Mouse (Mus musculus) heart, adult 8-10 months (tissue): ENCODE measurements around the gene Nuf2. TPM values are rescaled to one million over a fixed set of nuclear protein-coding genes. Genes with fewer than 3 reads are reported as not detected.

ENCODE experiments used
- DNase-seq: peaks from one replicate; pipeline ENCODE4 v3.0.0; 2022; ENCODE audit warnings: low spot score
- total RNA-seq, 4 experiments: library from RNA; stranded (reverse); gene quantifications; 2 replicates each; pipeline ENCODE4 v1.2.4; 2022

The Nuf2 gene
- total RNA-seq, 4 experiments from 2014 or later: 0.16 to 0.52 (median 0.38) TPM; not detected in 1

DNA sequence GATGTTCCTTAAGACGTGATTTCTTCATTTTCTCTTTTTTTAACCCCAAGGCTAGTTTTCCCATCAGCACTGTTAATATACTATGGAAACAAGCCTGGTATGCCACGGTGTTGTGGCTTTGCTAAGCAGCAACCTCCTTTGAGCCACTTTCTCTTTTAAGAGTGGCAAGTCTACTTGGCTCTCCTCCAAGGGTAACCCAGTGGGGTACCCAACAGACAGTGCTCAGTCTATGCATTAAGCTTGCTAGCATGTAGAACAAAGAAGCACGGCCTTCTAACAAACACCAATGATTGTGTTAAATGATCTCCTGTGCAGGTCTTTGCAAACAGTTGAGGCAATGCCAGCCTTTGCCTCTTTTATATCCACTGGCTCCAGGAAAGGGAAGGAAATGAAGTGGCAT, 60.1 kb downstream of the Nuf2 start:
- DNase-seq: no peak

DNA sequence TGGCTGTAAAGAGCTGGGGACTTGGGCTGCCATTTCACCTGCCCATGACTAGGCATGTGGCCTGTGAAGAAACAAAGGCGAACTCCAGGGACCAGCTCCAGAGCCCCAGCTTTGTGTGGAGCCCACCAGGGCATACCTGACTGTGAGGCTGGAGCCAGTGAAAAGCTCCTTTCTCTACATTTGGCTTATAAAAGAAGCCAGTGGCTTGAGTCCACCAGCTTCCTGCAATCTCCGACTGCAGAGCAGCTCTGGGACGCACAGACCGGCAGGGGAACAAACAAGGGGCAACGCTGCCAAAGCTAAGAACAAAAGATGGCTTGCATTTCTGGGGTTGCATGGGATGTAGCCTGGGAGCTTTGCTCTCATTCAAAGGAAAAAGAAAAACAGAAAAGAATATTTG, 63.5 kb downstream of the Nuf2 start:
- DNase-seq: no peak

DNA sequence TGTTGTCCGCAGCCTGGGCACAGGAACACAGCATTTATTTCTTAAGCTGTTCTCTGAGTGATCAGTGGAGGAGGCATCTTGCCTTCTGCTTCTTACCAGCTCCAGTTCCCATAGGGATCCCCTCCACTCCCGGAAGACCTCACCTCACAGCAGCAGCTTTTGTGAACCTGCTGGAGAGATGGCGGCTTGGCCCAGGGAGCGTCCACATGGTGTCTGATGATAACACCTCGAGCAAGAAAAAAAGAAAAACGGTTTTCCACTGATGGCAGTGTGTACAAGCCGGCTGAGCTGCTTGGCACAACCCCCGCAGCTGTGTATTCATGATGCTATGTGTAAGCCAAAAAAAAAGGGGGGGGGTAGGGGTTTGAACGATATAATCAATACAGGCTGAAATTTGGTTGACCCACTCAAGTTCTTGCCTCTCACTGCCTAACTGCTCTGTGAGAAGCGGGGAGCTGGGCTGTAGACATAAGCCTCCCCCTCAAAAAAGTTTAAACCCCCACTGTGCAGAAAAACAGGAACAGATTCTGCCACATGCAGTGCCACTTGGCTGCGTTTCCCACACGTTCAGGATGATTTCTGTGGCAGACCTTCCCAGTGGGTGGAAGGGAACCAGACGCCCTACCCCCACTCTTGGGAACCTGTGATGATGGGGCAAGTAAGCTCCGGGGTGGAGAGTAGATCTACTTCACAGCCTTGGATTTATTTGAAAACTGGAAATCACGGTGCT, 68.7 kb downstream of the Nuf2 start:
- no peak for DNase-seq

DNA sequence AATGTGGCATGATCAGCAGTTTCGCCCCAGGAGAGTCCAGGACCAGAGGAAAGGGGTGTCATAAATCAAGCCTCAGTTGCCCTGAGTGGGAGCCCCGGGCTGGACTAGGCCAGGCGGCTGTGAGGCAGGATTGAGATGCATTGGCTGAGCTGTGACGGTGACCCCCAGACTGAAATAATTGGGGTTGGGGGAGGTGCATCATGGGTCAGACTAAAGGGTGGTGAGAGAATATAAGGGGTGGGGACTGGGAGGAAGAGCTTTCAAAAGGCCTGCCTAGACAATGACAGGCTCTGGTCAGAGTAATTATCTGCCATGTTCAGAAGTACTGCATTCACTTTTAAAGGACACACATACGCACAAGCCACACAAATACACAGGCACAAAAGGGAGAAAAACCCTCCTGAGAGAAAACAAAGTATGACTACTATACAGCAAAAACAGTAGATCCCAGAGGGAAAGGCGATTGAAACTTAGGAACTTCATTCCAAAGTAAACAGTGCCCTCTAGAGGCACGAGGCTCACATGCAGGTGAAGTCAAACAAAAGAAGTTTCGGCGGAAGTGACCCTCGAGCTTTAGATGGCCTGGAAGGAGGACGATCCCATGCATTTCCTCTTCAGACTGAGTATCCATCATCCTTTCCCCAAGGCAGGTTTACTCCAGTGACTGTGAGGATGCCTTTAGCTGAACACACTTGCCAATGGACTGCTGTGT, 72.0 kb downstream of the Nuf2 start:
- DNase-seq: peak; percentile 45

Other genes with a start within 250 kb of the Nuf2 start
- 100 to 1,000 TPM; 246 to 307 (median 275) TPM for gene Rgs5, start 124.0 kb upstream of the Nuf2 start, total RNA-seq
- gene Rgs4, start 216.2 kb upstream of the Nuf2 start, total RNA-seq: 10 to 100 TPM in 2 of 4 experiments, 1 to 10 TPM in 2; 6.2 to 12.4 (median 10.5) TPM